Mouse (Mus musculus): ENCODE measurements around the gene Zbtb9. TPM values are rescaled to one million over a fixed set of nuclear protein-coding genes. Genes with fewer than 3 reads are reported as not detected.

The Zbtb9 gene
- total RNA-seq, 2 experiments from 2014 or later = 4.7 to 13.3 TPM

DNA sequence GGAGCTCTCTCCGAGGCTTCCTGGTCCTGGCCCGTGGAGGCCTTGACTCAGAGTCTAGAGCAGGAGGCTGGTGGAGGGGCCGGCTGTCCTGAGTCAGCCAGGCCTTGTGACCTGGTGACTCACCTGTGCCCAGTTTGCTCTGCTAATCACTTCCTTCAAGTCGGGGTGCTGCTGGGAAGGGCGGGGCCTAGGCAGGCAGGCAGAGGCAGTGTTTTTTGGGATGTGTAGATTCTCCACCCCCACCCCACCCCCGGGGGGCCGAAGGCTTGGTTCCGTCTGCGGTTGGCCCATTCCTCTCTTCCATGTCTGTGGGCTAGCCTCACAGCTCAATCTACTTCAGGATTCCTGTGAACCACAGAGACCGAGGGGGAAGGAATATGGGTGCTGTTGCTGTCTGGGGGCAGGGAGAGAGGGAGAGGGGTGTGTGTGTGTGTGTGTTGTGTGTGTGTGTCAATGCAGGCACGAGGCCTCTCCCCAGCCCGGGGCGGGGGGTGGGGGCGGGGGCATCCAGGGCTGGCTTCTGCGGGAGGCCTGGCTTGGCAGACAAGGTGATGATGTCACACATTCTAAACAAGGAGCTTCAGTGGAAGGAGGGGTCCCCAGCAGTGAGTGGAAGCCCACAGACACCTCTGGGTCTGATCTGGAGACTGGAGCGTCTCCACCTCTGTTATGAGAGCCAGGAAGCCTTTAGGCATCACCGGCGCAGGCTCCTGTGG is 65.5 kb downstream of the Zbtb9 start:
- ATAC-seq (ENCODE audit: poor library complexity, severe bottlenecking) = no peak

DNA sequence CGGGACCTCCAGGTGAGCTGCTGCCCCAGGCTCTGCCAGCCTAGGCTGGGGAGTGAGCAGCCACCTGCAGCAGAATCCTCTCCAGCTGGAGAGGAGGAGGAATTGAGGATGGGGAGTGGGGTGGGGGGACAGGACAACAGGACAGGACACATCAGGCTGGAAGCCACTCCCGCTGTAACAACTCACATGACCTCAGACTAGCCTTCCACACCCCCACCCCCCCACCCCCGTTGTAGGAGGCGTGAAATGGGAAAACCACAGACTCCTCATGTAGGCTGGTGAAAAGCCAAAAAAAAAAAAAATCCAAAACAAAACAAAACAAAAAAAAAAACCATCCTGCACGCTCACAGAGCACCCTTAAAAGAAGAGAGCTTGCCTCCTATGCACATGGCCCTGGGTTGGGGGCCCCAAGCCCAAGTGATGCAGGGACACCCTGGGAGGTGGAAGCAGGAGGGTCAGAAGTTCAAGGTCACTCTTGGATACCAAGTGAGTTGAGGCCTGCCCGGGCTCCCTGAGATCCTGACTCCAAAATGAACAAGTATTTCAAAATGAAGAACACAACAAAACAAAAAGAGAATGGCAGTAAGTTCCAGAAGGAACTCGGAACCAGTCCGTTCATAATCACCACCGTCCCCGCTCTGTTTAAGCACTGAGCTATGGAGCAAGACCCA is 66.6 kb downstream of the Zbtb9 start:
- no peak for ATAC-seq (ENCODE audit: poor library complexity, severe bottlenecking)

DNA sequence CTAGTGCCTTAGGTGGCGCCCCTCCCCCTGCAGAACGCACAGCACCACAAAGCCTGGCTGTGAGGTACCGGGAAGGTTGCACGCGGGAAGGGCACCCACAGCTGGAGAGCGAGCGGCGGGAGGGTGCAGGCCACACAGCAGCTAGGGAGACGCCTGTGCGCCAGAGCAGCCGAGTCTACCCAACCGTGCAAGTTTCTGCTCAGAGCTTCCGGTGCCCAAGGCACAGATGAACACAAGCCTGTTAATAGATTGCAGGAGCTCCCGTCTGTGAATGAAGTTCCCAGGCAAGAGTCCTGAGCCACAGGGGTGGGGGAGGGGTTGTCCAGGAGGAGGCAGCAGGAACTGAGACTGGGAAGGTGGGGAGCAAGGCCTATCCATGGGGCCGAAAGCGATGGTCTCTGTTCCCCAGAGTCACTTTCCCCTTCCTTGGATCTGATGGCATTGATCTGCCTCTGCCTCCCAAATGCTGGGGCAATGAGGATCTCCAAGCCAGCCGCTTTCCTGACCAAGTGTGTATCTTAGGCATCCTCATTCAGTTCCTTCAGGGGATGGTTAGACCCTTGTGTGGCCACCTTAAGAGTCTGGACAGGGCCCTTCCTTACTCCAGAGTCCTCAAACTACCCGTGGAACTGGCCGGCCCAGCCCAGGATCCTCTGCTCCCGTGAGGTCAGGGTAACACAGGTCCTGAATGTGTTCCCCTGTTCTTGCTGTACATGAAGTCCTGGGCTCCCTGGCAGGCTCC is 67.5 kb downstream of the Zbtb9 start:
- no peak for ATAC-seq (ENCODE audit: poor library complexity, severe bottlenecking)

DNA sequence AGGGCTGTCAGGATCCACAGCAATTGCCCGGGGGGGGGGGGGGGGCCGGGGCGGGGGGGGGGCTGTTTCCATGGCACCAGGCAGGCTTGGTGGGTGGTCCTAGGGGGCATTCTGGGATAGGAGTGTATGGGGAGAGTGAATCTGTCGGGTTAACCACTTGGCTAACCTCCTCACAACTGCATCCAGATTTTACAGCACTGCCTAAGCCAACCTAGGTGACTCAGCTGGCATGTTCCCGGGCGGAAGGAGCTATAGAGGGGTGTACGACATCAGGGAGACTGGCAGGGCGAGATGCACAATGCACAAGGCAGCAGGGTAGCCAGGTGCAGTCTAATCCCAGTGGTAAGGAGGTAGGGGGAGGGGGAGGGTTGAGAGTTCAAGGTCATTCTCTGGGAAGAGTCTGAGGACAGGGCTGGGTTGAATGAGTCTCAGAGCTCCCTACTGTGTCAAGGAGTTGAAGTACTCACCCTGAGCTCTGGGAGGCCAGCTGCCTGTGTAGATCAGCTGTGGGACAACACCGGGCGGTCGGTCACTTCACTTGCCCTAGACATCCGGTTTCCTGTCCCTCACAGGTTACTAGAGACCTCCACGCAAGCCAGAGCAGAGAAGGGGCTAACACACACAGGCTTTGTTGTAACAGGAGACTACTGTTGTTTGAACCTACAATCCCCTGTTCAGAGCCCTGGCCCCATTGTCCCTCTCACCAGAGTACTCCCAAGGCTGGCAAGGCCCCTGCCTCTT is 68.2 kb downstream of the Zbtb9 start:
- no peak for ATAC-seq (ENCODE audit: poor library complexity, severe bottlenecking)

DNA sequence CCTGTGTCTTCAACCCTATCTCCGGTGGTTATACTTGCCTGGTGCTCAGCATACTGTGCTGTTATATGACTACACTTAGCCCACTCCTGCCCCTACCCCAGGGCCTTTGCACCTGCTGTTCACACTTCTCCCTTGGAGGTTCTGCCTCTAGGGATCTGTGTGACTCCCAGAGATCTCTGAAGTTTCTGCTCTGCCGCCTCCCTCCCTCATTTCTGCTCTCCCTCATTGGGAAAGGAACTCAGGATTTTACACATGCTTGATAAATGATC is 68.8 kb downstream of the Zbtb9 start:
- ATAC-seq (ENCODE audit: poor library complexity, severe bottlenecking) = no peak

DNA sequence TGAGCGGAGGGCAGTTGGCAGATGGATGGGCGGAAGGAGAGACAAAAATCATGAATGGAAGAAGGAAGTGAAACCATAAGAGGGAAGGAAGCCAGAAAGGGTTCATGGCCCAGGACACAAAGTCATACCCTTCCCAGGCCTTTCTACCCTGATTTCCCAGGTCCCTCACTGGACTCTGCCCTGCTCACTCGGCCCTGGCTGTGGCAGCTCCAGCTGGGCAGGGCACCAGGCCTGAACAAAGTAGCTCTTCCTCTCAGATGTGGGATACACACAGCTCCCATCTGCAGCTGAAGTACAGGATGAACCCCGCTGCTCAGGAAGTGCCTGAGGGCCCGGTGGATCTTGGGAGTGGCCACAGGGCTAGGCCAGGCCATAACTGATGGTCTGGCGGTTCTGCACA is 69.9 kb downstream of the Zbtb9 start:
- peak; percentile 66 for ATAC-seq (ENCODE audit: poor library complexity, severe bottlenecking)

DNA sequence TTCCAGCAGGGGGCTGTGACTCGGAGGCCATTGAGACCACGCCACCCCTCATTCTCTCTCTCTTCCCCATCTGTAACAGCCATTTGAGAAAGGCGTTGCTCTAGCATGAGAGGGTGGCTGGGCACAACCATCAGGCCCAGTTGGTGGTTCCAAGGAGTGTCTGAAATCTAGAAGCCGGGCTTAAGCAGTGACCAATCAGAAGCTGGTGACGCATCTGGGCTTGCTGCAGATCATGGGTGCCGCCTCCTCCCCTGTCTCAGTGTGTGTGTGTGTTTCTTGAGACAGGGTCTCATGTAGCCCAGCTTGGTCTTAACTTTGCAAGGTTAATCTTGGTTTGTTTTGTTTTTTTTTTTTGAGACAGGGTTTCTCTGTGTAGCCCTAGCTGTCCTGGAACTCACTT is 72.2 kb downstream of the Zbtb9 start:
- ATAC-seq (ENCODE audit: poor library complexity, severe bottlenecking) = no peak

DNA sequence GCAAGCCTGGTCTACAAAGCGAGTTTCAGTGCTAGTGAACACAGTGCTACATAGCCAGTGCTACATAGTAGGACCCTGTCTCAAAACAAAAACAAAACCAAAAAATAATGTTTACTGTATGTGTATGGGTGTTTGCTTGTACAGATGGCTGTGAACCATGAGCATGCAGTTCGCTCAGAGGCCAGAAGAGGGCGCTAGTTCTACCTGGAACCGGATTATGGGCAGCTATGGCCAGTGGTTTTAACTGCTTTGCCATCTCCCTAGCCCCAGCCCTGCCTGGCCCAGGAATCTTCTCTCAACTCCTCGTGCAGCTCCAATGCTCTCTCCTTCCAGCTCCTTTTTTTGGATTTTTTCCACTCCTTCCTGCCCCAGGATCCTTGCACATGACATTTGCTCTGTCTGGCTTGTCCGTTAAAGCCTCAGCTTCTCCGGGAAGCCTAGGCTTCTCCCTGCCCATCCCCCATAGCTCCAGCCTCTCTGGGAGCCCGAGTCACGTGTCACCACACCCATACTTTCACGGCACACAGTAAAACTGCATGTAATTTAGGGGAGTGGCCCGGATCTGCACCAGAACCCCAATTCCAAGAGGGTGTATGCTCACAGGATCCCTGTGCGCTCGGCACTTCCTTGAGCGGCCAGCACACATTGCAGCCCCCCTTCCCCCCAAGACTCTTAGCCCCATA is 74.9 kb downstream of the Zbtb9 start:
- no peak for ATAC-seq (ENCODE audit: poor library complexity, severe bottlenecking)

DNA sequence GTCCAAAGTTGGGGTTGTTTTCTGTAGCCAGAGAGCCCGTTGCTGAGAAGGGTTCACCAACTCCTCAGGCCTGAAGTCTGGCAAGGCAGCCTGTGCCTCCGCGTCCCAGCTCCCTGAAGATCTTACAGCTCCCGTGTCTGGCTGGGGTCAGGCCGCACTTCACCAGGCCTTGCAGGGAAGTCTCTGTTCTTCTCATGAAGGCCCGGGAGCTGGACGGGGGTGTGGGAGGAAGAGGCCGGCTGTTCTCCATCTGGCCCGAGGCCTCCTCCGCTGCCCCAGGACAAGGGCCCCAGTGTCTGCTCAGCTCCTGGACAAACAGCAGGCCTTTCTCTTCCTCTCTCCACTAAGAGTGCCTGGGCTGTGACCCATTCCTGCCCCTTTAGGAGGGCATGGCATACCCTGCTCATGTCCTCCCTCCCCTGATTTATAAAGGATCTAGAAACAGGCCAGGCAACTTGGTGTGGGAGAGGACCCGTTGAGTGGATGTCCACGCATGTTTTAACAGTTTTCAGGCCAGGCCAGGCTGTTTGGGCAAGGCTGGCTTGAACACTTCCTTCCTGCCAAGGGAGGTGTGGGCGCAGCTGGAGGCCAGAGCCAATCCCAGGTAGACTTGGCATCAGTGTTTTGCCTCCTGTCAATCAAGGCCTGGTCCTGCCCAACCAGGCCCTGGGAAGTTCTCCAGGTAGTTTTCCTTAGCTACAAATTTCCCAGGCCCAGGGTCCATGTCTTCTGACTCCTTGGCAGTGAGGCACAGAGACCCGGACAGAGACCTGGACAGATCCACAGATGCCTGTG is 75.7 kb downstream of the Zbtb9 start:
- no peak for ATAC-seq (ENCODE audit: poor library complexity, severe bottlenecking)

DNA sequence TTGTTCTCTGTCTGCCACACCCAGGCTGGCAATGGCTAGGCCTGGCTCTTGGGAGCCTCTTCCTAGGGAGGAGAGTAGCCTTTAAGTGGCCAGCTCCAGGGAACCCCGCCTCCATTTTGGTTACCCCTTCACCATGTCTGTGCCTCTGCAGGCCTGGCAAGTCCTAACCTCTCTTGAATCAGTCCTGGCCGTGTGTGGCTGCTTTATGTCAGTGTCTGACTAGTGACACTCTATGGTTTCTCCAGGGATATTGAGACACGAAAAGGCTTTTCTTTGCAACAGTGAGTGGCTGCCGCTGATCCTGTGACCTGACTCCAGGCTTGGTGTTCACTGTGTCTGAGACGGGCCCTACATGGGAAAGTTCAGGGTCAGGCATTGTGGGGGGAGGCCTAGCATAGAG is 77.9 kb downstream of the Zbtb9 start:
- ATAC-seq (ENCODE audit: poor library complexity, severe bottlenecking) = no peak

DNA sequence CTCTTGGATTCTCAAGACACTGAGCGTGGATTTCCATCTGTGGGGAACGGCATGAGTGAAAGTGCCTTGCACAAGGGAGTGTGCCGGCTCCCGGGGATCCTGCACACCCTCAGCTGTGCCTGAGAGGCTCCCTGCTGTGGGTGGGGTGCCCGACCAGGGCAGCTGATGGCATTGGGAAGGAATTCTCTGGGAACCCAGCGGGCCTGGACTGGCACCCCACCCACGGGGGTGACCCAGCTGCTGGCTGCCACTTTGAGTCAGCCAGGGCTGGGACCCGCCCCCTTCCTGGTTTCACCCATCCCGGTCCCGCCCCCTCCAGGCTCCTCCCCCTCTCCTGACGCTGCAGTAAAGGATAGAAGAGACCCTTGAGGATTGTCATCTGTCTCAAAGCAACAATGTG is 78.5 kb downstream of the Zbtb9 start:
- ATAC-seq (ENCODE audit: poor library complexity, severe bottlenecking) = peak; percentile 67

DNA sequence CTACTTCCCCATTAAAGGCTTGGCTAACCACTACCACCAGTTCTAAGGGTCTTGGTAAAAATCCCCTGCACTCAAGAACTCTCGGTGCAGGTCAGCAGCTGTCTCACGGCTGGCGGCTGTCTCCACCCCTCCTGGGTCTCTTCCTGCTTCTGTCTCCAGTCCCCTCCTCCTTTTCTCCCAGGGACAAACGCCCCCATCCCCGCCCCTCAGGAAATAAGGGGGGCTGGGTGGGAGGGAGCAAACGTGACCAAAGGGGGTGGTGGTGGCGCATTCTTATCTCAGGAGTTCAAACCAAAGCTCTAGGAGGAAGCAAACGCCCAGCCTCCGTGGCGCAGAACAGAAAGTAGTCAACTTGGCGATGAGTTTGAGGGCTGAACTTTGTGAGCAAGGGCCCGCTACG is 83.2 kb downstream of the Zbtb9 start:
- ATAC-seq (ENCODE audit: poor library complexity, severe bottlenecking) = peak; percentile 67

DNA sequence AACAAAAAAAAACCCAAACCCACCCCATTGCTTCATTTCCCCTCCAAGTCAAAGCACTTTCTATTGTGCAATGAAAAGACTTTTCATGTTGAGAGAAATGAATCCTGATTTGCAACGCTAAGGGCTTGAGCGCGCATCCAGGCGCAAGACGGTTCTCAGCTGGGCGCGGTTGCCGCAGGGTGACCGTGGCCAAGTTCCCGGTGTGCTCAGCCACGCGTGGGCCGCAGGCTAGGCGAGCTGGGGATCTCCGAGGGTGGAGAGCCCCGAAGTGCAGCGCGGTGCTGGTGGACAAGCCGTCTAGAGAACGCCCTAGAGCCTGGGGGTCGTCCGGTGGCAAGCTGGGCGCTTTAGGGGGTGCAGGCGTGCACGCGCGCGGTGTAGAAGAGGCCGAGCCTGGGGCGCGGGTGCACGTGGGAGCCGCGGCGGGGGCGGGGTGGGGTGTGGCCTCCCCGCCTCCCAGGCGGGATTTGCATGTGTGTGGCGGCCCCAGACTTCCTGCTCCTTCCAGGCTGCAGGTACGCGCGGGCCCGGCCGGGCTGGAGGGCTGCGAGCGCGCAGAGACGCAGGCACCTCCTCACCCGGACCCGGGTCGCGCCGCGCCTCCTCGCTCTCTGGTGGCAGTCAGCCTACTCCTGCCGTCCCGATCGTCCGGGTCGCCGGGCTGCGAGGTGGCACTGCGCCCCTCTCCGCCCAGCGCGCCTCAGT is 84.0 kb downstream of the Zbtb9 start, which contains the start of gene Itpr3:
Gene Itpr3, plus strand, starts transcription at position 493 of the 705 bp plus-strand sequence.
- peak; percentile 78 for ATAC-seq (ENCODE audit: poor library complexity, severe bottlenecking)

DNA sequence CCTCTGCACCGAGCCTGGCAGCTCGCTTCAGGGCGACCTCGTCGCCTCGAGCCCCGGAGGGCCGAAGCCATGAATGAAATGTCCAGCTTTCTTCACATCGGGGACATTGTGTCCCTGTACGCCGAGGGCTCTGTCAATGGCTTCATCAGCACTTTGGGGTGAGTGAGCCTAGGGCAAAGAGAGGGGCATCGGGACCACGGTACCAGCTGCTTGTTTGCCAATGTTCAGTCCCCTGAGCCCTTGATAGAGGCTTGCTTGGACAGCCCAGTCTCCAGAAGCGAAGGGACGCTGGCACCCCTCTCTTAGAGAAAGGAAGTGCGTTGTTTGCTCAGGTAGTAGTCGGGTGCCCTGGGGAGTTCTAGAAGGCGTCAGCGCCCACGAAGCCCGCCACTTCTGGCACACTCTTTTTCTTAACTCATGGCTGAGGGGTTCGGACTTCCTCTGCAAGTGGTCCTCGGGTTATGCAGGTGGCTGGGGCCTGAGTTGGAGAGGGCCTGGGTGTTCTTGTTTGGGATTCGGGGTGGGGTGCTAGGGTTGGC is 84.6 kb downstream of the Zbtb9 start:
- no peak for ATAC-seq (ENCODE audit: poor library complexity, severe bottlenecking)

Other genes starting within 250 kb of the Zbtb9 start
- gene Bnip1, start 192.1 kb upstream of the Zbtb9 start, total RNA-seq (2015) = 18.8 and 20.2 TPM in 2 replicates
- 22.0 and 31.9 TPM in 2 replicates for gene Bnip1, start 192.1 kb upstream of the Zbtb9 start, total RNA-seq (2017)
- gene Nkx2-5, start 128.2 kb upstream of the Zbtb9 start, total RNA-seq (2015) = not detected in 2 replicates
- not detected in 2 replicates for gene Nkx2-5, start 128.2 kb upstream of the Zbtb9 start, total RNA-seq (2017)
- 4.1 and 4.5 TPM in 2 replicates for gene Kifc5b, start 56.1 kb upstream of the Zbtb9 start, total RNA-seq (2015)
- 10.8 and 13.8 TPM in 2 replicates for gene Kifc5b, start 56.1 kb upstream of the Zbtb9 start, total RNA-seq (2017)
- 11.6 and 11.7 TPM in 2 replicates for gene Phf1, start 40.1 kb upstream of the Zbtb9 start, total RNA-seq (2015)
- 10.6 and 15.5 TPM in 2 replicates for gene Phf1, start 40.1 kb upstream of the Zbtb9 start, total RNA-seq (2017)
- 138 and 155 TPM in 2 replicates for gene Cuta, start 33.6 kb upstream of the Zbtb9 start, total RNA-seq (2015)
- 56.9 and 73.0 TPM in 2 replicates for gene Cuta, start 33.6 kb upstream of the Zbtb9 start, total RNA-seq (2017)
- 1.6 and 3.9 TPM in 2 replicates for gene Syngap1, start 31.9 kb upstream of the Zbtb9 start, total RNA-seq (2015)
- 0.33 and 0.89 TPM in 2 replicates for gene Syngap1, start 31.9 kb upstream of the Zbtb9 start, total RNA-seq (2017)
- 115 and 120 TPM in 2 replicates for gene Bak1, start 55.8 kb downstream of the Zbtb9 start, total RNA-seq (2015)
- 70.4 and 71.5 TPM in 2 replicates for gene Bak1, start 55.8 kb downstream of the Zbtb9 start, total RNA-seq (2017)
- 5.9 and 6.2 TPM in 2 replicates for gene Itpr3, start 84.1 kb downstream of the Zbtb9 start, total RNA-seq (2015)
- 10.9 and 12.2 TPM in 2 replicates for gene Itpr3, start 84.1 kb downstream of the Zbtb9 start, total RNA-seq (2017)
- gene Uqcc2, start 160.7 kb downstream of the Zbtb9 start, total RNA-seq (2015) = 92.0 and 94.4 TPM in 2 replicates
- 88.7 and 110 TPM in 2 replicates for gene Uqcc2, start 160.7 kb downstream of the Zbtb9 start, total RNA-seq (2017)
- gene Ip6k3, start 194.6 kb downstream of the Zbtb9 start, total RNA-seq (2015) = 0.91 and 1.6 TPM in 2 replicates
- 0.77 and 1.3 TPM in 2 replicates for gene Ip6k3, start 194.6 kb downstream of the Zbtb9 start, total RNA-seq (2017)
- gene Lemd2, start 231.3 kb downstream of the Zbtb9 start, total RNA-seq (2015) = 16.2 and 19.9 TPM in 2 replicates
- gene Lemd2, start 231.3 kb downstream of the Zbtb9 start, total RNA-seq (2017) = 18.2 and 29.8 TPM in 2 replicates

All from megakaryocyte, adult 5-6 weeks (primary cell).